Mouse (Mus musculus): ENCODE results near the gene Mpeg1.

Mpeg1 gene

GRCm38 (mm10) chr19:12465530-12466144, 5.1 kb downstream of the Mpeg1 start:
- DNase-seq (ENCODE audit: low spot score): no peak

GRCm38 (mm10) chr19:12466204-12466603, 5.6 kb downstream of the Mpeg1 start:
- DNase-seq (ENCODE audit: low spot score): no peak

- no peak for DNase-seq (ENCODE audit: low spot score)
Observed at GRCm38 (mm10) chr19:12467436-12467835, 6.9 kb downstream of the Mpeg1 start.

GRCm38 (mm10) chr19:12471866-12472265, 11.3 kb downstream of the Mpeg1 start:
- no peak for DNase-seq (ENCODE audit: low spot score)

GRCm38 (mm10) chr19:12472381-12472976, 11.9 kb downstream of the Mpeg1 start:
- no peak for DNase-seq (ENCODE audit: low spot score)

- no peak for DNase-seq (ENCODE audit: low spot score)
Observed at GRCm38 (mm10) chr19:12473201-12473641, 12.6 kb downstream of the Mpeg1 start.

DNA sequence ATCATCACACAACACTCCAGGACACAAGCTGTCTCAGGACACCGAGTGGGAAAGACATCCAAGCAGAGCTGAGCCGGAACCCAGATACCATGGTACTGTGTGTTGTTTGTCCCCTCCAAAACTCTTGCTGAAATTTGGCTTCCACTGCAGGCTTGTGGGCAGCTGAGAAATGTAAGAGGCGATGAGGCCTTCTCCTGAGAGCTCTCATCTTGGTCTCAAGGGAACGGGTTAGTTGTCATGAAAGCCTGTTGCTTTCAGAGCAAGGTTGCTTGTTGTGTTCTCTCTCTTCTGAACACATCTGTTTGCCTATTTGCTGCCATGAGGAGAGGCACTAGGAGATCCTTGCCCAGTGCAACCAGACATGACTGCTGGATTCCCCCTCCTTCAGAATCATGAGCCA, 13.4 kb downstream of the Mpeg1 start:
- DNase-seq (ENCODE audit: low spot score): no peak

DNA sequence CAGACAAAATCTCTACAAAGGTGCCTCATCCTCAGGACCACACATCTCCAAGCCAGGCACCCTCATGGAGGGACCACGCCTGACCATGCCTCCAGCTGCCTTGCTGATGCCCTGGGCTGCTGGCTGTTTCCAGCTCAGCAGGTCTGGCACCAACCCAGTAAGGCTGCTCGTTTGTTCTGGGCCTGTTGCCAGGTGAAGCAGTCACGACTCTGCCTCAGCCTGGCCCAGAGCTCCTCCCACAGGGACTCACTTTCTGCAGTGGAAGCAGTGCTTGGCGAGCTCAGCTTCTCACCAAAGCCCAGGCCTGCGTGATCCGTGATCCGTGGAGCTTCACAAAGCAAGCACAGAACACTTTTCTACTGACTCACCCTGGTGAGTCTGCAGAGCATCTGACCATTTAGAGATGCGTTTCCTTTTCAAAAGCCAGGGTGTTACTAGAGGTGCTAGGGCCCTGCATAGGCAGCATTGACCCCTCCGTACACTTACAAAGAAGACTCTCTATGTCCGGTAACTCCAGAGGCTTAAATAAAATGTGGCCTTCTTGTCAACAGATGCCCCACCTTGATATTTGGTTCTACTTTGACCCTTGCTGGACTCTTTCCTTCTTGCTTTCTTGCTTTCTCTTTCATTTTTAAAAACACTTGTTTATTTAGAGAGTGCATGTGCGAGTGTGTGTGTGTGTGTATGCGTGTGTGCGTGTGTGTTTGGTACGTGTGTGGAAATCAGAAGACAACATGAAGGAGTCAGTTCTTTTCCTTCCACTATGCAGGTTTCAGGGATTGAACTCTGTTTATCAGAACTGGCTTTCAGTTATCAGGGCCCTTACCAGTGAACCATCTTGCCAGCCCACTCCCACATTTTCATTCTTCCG, 15.0 kb downstream of the Mpeg1 start:
- peak; percentile 86 for DNase-seq (ENCODE audit: low spot score)

DNA sequence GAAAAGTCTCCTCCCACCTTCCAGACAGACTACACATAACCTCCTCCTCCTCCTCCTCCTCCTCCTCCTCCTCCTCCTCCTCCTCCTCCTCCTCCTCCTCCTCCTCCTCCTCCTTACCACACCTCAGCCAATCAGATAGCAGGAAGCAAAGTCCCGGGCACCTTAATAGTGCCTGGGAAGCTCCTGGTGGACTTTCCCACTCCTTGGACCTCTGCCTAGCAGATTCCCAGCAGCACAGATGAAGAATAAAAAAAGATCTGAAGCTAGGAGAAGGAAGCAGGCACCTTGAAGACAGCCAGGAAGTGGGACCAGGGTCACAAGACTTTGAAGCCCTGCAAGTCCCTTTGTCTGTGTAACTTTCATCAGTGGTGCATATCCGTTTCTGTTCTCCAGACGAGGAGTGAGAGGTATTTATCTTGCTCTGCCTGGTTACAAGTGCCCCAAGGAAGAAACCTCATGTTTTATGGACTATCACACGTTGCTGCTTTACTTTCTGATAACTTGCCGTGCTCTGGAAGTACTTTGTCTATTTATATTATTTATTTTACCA, 16.2 kb downstream of the Mpeg1 start:
- DNase-seq (ENCODE audit: low spot score): peak; percentile 55

DNA sequence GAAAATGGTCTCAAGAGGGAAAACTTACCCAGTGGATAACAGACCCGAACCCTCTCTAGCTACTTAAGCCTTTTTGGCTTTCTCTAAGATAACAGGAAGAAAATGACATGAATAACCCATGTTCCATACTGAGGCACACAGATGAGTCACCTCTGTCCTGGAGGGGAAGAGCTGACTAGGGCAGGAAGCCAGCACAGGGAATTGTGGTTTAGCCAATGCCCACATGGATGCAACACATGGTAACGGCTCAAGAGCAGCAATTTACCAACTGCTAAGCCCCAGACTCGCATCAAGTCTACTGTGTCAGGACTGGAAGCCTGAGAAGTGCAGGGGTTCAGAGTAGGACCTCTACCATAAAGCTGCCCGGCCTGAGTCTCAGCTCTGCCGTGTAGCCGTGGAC, 17.8 kb downstream of the Mpeg1 start:
- no peak for DNase-seq (ENCODE audit: low spot score)

DNA sequence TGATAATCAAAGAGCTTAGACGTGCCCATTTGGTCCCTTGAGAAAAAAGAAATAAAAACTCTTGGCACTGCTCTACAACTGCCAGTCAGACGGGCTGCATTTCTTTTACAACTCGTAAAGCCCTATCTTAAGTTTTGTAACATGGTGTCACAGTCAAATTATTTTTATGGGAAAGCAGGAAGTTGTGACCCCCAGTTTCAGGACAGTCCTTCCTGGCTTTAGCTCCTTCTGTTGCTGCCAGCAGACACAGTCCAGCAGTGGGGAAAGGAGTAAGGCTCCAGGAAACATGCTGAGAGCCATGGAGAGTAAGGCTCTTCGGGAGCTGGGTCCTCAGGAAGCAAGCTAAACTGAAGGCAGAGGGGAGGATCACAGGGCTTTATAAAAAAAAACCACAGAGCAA, 23.2 kb downstream of the Mpeg1 start:
- no peak for DNase-seq (ENCODE audit: low spot score)

DNA sequence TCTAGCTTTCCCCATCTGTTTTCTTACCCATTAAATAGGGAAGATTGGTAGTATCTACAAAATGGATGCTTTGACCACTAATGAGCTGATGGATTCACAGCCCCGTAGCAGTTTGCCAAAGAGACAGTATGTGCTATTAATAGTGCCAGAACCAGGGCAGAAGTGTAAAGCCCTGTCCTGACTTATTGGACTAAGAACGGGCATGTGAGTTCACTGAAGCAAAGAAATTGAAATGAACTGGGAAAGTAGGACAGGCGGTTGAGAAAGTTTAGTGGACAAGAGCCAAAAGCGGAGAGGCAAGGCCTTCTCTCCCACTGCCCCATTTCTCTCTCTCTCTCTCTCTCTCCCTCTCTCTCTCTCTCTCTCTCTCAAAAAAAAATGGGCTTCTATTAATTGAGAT, 23.6 kb downstream of the Mpeg1 start:
- DNase-seq (ENCODE audit: low spot score): no peak

- no peak for DNase-seq (ENCODE audit: low spot score)
Observed at GRCm38 (mm10) chr19:12485223-12485622, 24.6 kb downstream of the Mpeg1 start.

GRCm38 (mm10) chr19:12485631-12486030, 25.1 kb downstream of the Mpeg1 start:
- no peak for DNase-seq (ENCODE audit: low spot score)

DNA sequence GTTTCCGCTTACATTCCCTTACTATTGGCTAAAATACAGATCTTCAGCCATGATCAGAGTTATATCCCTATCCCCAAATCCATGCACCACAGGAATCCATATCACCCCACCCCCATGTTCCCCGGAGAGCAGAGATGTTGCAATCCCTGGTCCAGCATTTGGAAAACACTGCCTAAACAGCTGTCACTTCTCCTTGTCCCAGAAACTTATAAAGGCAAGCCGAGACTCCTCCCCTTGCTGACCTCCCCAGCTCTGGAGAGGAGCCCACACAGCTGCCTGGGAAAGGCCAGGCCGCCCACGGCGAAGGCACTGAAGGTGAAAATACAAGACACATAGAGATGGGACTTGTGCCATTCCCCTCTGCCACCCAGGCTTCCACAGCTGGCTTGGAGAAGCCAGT, 26.3 kb downstream of the Mpeg1 start:
- peak; percentile 81 for DNase-seq (ENCODE audit: low spot score)

DNA sequence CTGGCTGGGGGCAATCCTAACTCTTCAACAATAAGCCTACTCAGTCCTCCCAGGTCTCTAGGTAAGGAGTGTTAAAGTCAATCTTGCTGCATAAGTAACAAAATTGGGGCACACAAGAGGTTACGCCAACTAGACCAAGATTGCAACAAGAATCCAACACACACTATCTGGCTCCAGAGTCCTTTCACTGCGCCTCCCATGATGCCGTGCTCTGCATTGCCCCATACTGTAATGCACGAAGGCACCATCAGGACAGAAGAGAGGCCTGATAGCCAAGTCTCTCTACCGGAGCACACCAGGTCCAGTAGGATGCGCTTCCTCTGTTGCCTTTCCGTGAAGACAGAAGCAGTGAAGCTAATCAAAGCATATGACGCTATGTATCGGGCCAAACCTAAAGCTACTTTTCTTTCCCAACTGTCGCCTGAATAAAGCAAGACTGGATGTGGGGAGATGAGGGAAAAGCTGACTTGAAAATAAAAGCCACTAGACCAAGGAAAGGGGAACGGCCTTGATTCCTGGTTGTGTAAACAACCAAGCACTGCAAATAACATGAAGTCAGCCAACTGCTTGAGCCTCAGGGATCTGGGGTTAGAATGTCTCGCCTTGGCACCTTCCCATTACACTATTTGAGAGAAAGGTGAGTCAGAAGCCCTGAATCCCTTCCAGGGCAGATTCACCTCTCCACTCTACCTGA, 27.1 kb downstream of the Mpeg1 start:
- no peak for DNase-seq (ENCODE audit: low spot score)

DNA sequence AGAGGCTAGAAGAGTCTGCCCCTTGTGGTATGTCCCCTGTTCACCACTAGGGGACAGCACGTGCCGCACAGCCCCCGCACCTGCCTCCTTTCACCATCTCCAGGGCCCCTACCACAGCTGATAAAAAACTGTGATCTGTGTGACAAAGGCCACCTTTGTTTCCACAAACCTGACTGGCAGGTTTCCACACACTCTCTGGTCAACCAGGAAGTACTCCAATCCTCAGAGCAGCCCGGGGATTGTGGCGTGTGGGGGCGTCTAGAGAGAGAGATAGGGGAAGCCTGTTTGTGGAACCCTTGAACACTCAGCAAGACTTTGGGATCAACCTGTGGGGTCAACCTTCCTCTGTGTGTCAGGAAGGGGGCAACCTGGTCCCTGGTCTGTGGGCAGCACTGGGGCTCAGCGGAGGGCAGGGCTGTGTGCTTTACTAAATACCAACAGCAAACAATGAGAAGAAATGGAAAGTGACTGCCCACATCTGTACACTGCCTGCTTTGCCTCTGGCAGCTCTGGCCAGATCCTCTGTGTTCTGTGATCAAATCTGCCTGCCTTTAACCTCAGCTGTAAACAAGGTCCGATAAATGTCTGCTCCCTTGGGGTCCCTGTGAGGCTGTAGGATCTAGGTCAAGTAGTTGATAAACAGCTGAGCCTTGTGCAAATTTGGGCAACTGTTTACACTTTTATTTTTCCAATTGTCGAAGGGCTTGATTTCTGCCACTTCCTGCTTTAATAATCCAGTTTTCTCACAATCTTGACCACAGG, 27.8 kb downstream of the Mpeg1 start:
- peak; percentile 76 for DNase-seq (ENCODE audit: low spot score)

- DNase-seq (ENCODE audit: low spot score): peak; percentile 65
Observed at GRCm38 (mm10) chr19:12488969-12489674, 28.5 kb downstream of the Mpeg1 start.

DNA sequence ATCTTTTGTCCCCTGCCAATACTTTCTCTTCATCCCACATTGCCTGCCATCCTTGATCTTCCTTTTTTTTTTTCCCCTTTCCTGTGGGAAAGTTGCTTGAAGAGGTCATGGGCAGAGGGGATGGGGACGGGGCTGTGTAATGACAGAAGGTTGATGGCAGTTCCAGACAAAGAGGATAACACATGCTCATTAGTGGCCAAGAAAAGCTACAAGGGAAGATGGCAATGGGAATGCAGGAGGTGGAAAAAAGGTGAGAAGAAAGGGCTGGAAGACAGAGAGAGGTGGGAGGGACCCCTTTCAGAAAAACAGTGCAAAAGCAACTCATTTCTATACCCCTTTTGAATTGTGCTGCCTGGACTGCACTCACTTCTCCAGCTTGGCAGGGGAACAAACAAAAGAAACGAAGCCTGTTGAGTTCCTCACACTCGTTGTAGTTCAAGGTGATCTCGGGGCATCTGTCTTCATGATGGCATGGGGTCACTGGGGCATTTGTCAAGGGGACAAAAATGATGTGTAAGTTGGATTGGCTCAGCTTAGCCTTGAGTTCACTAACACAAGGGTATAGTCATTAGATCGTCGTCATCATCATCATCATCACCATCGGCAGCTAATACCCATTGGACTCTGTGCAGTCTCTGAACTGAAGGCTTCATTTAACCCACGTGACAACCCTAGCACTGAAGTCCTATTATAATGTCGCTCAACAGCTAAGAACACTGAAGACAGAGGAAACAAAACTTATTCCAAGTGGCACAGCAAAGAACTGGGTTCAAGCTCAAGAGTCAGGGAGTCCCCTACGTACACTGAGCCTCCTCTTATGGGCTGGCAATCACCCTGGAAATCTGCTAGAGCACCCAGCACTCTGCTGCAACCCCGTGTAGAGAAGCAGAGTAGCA, 29.3 kb downstream of the Mpeg1 start:
- no peak for DNase-seq (ENCODE audit: low spot score)

- no peak for DNase-seq (ENCODE audit: low spot score)
Observed at GRCm38 (mm10) chr19:12491636-12492035, 31.1 kb downstream of the Mpeg1 start.
